Mouse (Mus musculus): ENCODE measurements around the gene Pdpk1. TPM values are rescaled to one million over a fixed set of nuclear protein-coding genes. Genes with fewer than 3 reads are reported as not detected.
A peak's percentile ranks its signal among the peaks of the same experiment; 100 is the strongest.

Pdpk1 gene
- polyA plus RNA-seq, 1 experiment from 2014 or later: 28.7 TPM

DNA sequence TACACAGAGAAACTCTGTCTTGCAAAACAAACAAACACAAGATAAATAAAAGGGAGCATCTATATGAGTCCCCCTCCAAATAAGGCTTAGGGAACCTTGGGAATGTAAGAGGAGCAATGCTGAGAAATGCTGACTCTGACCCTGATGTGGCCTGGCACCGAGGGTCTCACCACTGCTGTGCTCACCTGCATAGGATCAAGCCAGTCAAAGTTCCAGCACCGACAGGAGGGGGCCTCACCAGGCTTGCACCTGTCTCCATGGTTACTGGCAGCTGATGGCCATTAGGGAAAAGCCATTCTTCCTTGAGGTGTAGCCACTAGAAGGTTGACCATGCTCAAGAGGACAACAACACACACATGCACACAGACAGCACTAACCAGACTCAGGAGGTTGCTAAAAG is 7.8 kb downstream of the Pdpk1 start:
- H3K9me3 ChIP-seq (replicated peaks; ENCODE audit: low read length): no peaks in the 10 kb centered on the region
- ATAC-seq (replicated peaks; ENCODE audit: low FRiP score, low read depth) (no peak), DNase-seq (ENCODE audit: low spot score) (no peak)
- TF ChIP-seq CTCF (IDR thresholded peaks at IDR 0.05; ENCODE audit: low read depth): no peak
- no peak overlapping the region for H3K9ac ChIP-seq (ENCODE audit: low read depth, low read length)
- H3K36me3 ChIP-seq (ENCODE audit: insufficient read depth, low read length): no peaks in the 10 kb centered on the region
- H3K4me3 ChIP-seq (replicated peaks; ENCODE audit: low read depth, low read length): no peak overlapping the region
- no peak overlapping the region for H3K27ac ChIP-seq
- no peaks in the 10 kb centered on the region for H3K27me3 ChIP-seq (ENCODE audit: insufficient read depth, low read length)
- H3K4me1 ChIP-seq (replicated peaks; ENCODE audit: insufficient read depth, low read length): peaks cover 13% of the 10 kb centered on the region
- no peak overlapping the region for H3K4me2 ChIP-seq (ENCODE audit: low read length)
- 35% methylated on average over 2 of the region's 2 CpGs for WGBS

DNA sequence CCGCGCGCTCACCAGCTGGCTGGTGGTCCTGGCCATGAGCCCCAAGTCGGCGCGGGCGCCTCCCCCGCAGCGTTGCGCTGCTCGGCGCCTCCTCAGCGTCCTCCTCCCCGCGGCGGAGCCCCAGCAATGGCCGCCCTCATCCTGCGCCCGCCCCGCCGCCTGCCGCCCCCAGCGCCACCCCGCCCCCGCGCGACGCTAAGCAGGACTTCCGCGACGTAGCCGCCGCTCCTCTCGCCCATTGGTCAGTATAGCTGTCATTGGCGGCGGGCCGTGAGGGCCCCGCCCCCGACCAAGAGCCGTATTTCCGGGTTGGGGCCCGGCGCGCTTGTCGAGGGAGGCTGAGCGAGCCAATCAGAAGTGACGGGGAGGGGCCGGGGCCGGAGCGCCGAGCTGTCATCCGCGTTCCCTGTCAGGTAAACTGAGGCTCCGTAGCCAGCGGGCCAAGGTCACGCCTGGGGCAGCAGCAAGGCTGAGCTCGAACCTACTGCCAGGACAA is 9.3 kb downstream of the Pdpk1 start:
- H3K36me3 ChIP-seq (ENCODE audit: insufficient read depth, low read length): no peaks in the 10 kb centered on the region
- H3K4me3 ChIP-seq (replicated peaks; ENCODE audit: low read depth, low read length): peak overlapping the region; percentile 92
- under 1% methylated on average over 53 of the region's 57 CpGs for WGBS
- no peaks in the 10 kb centered on the region for H3K27me3 ChIP-seq (ENCODE audit: insufficient read depth, low read length)
- H3K27ac ChIP-seq: peak overlapping the region; percentile 94
- TF ChIP-seq CTCF (IDR thresholded peaks at IDR 0.05; ENCODE audit: low read depth): no peak
- H3K9ac ChIP-seq (ENCODE audit: low read depth, low read length): peak overlapping the region; percentile 94
- peak; percentile 98 for ATAC-seq (replicated peaks; ENCODE audit: low FRiP score, low read depth)
- DNase-seq (ENCODE audit: low spot score): peak; percentile 99
- peak overlapping the region; percentile 79 for H3K4me2 ChIP-seq (ENCODE audit: low read length)
- no peaks in the 10 kb centered on the region for H3K9me3 ChIP-seq (replicated peaks; ENCODE audit: low read length)
- H3K4me1 ChIP-seq (replicated peaks; ENCODE audit: insufficient read depth, low read length): peaks cover 13% of the 10 kb centered on the region

DNA sequence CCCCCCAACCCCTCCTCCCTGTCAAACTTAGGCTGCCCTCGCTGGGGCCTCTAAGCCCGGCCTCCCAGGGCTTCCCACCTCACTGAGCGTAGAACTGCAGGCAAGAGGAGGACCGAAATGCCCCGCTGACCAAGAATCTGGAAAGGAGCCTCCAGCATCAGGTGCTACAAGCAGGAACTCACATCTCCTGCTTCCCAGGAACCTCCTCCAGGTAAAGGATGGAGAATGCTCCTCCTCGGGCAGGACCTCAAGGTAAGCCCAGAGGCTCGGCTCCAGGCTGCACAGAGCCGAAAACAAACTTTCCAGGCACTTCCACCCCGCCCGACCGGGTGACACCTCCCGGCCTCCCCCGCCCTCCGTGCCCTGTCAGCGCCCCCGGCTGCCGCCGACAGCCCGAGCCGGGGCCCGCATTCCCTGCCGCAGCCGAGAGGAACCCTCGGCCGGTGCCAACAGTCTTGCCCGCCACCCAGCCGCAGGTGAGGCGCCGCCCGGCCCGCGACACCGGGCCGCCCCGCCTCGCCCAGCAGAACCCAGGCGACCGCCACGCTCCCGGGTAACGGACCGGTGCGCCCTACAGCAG is 9.8 kb downstream of the Pdpk1 start:
- Histone ChIP-seq H3K9me3 (replicated peaks; ENCODE audit: low read length) (no peaks in the 10 kb centered on the region), H3K4me3 (replicated peaks; ENCODE audit: low read depth, low read length) (peak overlapping the region; percentile 92), H3K27me3 (ENCODE audit: insufficient read depth, low read length) (no peaks in the 10 kb centered on the region), H3K27ac (peak overlapping the region; percentile 94), H3K36me3 (ENCODE audit: insufficient read depth, low read length) (no peaks in the 10 kb centered on the region), H3K4me1 (replicated peaks; ENCODE audit: insufficient read depth, low read length) (peaks cover 13% of the 10 kb centered on the region), H3K9ac (ENCODE audit: low read depth, low read length) (peak overlapping the region; percentile 94), H3K4me2 (ENCODE audit: low read length) (peak overlapping the region; percentile 79)
- DNase-seq (ENCODE audit: low spot score): peak; percentile 66
- peak; percentile 64 for ATAC-seq (replicated peaks; ENCODE audit: low FRiP score, low read depth)
- TF ChIP-seq CTCF (IDR thresholded peaks at IDR 0.05; ENCODE audit: low read depth): no peak
- WGBS: under 1% methylated on average over 31 of the region's 43 CpGs

DNA sequence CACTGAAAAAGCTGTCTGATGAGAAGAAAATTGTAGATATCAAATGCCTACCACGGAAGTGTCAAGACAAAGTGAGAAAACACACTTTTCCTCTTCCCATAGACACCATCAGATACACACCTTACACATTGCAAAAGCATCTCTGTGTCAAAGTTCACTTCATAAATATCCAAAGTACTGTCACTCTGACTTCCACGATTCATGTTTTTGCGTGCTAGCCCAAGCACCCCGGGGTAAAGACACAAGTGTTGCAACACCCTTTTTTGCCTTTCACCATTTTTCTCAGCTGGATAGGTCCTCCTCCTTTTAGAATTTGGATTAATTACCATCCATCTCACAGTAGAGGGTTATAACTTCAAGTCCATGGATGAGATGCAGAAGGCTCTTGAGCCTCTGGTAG is 10.8 kb downstream of the Pdpk1 start:
- 76% methylated on average over 4 of the region's 4 CpGs for WGBS
- H3K36me3 ChIP-seq (ENCODE audit: insufficient read depth, low read length): no peaks in the 10 kb centered on the region
- peak overlapping the region; percentile 94; the same call in 1 of the 2 replicates for H3K9ac ChIP-seq (ENCODE audit: low read depth, low read length)

DNA sequence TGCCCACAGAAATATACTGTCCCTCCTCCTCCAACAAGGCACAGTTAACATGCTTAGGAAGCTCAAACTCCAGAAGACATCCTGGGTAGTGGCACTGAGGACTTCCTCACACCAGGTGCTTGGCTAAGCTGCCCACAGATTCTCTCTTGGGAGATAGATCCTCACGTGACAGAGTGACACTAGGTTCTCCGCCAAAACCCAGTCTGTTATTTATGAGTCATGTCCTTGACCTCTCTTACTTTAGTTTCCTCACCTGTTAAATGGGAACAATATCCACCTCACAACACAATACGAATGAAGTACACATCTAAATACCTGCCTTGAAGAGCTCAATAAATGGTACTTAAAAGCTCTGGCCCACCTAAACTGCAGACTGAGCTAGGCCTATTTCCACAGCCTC is 11.5 kb downstream of the Pdpk1 start:
- 67% methylated on average over 3 of the region's 3 CpGs for WGBS
- no peak for DNase-seq (ENCODE audit: low spot score)
- H3K4me3 ChIP-seq (replicated peaks; ENCODE audit: low read depth, low read length): no peak overlapping the region
- peaks cover 13% of the 10 kb centered on the region for H3K4me1 ChIP-seq (replicated peaks; ENCODE audit: insufficient read depth, low read length)
- no peak for ATAC-seq (replicated peaks; ENCODE audit: low FRiP score, low read depth)
- no peak overlapping the region for H3K4me2 ChIP-seq (ENCODE audit: low read length)
- H3K27ac ChIP-seq: no peak overlapping the region
- H3K36me3 ChIP-seq (ENCODE audit: insufficient read depth, low read length): no peaks in the 10 kb centered on the region
- H3K9ac ChIP-seq (ENCODE audit: low read depth, low read length): no peak overlapping the region
- no peaks in the 10 kb centered on the region for H3K9me3 ChIP-seq (replicated peaks; ENCODE audit: low read length)
- H3K27me3 ChIP-seq (ENCODE audit: insufficient read depth, low read length): no peaks in the 10 kb centered on the region
- TF ChIP-seq CTCF (IDR thresholded peaks at IDR 0.05; ENCODE audit: low read depth): no peak

More for the DNA sequence above, 10.8 kb downstream of the Pdpk1 start:
- Histone ChIP-seq H3K4me2 (ENCODE audit: low read length) (peak overlapping the region; percentile 79), H3K4me3 (replicated peaks; ENCODE audit: low read depth, low read length) (peak overlapping the region; percentile 92; the same call in 1 of the 2 replicates), H3K9me3 (replicated peaks; ENCODE audit: low read length) (no peaks in the 10 kb centered on the region), H3K27ac (no peak overlapping the region; the same call in 1 of the 2 replicates), H3K27me3 (ENCODE audit: insufficient read depth, low read length) (no peaks in the 10 kb centered on the region), H3K4me1 (replicated peaks; ENCODE audit: insufficient read depth, low read length) (peaks cover 13% of the 10 kb centered on the region)
- no peak for TF ChIP-seq CTCF (IDR thresholded peaks at IDR 0.05; ENCODE audit: low read depth)
- ATAC-seq (replicated peaks; ENCODE audit: low FRiP score, low read depth) (no peak), DNase-seq (ENCODE audit: low spot score) (no peak)

DNA sequence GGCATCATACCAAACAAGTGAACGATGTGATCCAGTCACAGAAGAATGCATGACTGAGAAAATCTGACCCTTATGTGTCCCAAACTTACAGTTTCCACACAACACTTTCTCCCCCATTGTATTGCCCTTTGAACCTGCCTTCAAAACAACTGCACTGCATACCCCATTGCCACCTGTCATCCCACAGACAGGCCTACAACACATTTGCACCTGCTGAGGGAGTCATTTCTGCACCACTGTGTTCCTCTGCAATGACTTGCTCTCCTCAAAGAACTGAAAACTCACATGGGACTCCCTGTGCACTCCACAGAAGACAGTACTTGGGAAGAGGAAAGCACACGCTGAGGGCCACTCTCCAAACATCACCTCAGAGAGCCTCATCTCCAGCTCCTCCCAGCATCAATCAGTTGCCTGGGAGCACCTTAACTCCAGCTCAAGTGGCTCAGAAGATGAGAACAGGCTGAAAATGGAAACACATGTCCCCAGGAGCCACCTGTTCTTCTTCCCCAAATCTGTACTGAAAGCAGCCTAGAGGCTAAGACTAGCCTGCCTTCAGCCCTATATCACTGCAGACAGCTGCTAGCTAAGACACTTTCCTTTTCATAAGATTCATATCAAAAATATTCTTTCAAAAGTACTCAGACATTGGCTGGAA is 13.4 kb downstream of the Pdpk1 start:
- ATAC-seq (replicated peaks; ENCODE audit: low FRiP score, low read depth): no peak
- TF ChIP-seq CTCF (IDR thresholded peaks at IDR 0.05; ENCODE audit: low read depth): no peak
- no peak for DNase-seq (ENCODE audit: low spot score)
- Histone ChIP-seq H3K4me2 (ENCODE audit: low read length) (no peak overlapping the region), H3K4me1 (replicated peaks; ENCODE audit: insufficient read depth, low read length) (peaks cover 13% of the 10 kb centered on the region), H3K27ac (no peak overlapping the region; the same call in 1 of the 2 replicates), H3K9ac (ENCODE audit: low read depth, low read length) (no peak overlapping the region), H3K36me3 (ENCODE audit: insufficient read depth, low read length) (no peaks in the 10 kb centered on the region), H3K27me3 (ENCODE audit: insufficient read depth, low read length) (no peaks in the 10 kb centered on the region), H3K4me3 (replicated peaks; ENCODE audit: low read depth, low read length) (no peak overlapping the region), H3K9me3 (replicated peaks; ENCODE audit: low read length) (no peaks in the 10 kb centered on the region)
- WGBS: 67% methylated on average over 2 of the region's 2 CpGs
